Mouse (Mus musculus) embryonic facial prominence, embryonic 13.5 days (tissue): ENCODE data around the gene Nfix. TPM values are rescaled to one million over a fixed set of nuclear protein-coding genes. Genes with fewer than 3 reads are reported as not detected.

Source experiments
- ATAC-seq: fragments of 200-750 bp; cut with Nextera tagmentation; 2 replicates; pipeline ENCODE4 v1.8.0; 2017; ENCODE audit warnings: low read depth; ENCODE audit not compliant: insufficient number of reproducible peaks, insufficient read depth, low FRiP score, low TSS enrichment
- H3K27ac ChIP-seq: fragments of 300-500 bp; sonication (generic); 2 replicates; pipeline ENCODE4 v1.5.1; 2015; ENCODE audit warnings: moderate library complexity, mild to moderate bottlenecking, inconsistent platforms
- H3K27me3 ChIP-seq: fragments of 300-500 bp; sonication (generic); 2 replicates; pipeline ENCODE4 v1.6.1; 2015; ENCODE audit warnings: mild to moderate bottlenecking, inconsistent platforms
- H3K36me3 ChIP-seq: fragments of 300-500 bp; sonication (generic); 2 replicates; pipeline ENCODE4 v1.6.1; 2015; ENCODE audit warnings: mild to moderate bottlenecking, inconsistent platforms
- H3K4me1 ChIP-seq: fragments of 300-500 bp; sonication (generic); 2 replicates; pipeline ENCODE4 v1.6.1; 2015; ENCODE audit warnings: inconsistent platforms
- H3K4me2 ChIP-seq: fragments of 300-500 bp; sonication (generic); 2 replicates; pipeline ENCODE4 v1.6.1; 2015; ENCODE audit warnings: moderate library complexity, mild to moderate bottlenecking, inconsistent platforms
- H3K4me3 ChIP-seq: fragments of 300-500 bp; sonication (generic); 2 replicates; pipeline ENCODE4 v1.5.1; 2015; ENCODE audit warnings: mild to moderate bottlenecking, inconsistent platforms
- H3K9ac ChIP-seq: fragments of 300-500 bp; sonication (generic); 2 replicates; pipeline ENCODE4 v1.6.1; 2015; ENCODE audit warnings: mild to moderate bottlenecking, inconsistent platforms
- H3K9me3 ChIP-seq: fragments of 300-500 bp; sonication (generic); 2 replicates; pipeline ENCODE4 v1.6.1; 2016; ENCODE audit warnings: inconsistent platforms
- WGBS: fragments of 180-500 bp; shearing (Covaris S2); methylation state at CpG from one replicate; pipeline ENCODE4 v1.1.7; 2015; ENCODE audit warnings: mixed read lengths; 5-methylcytosine and 5-hydroxymethylcytosine counted together
- polyA plus RNA-seq: library from polyadenylated mRNA; unstranded; fragments of >200 nt; fragmentation: Nextera tagmentation; extraction: Ambion mirVana; gene quantifications from 2 replicates; pipeline ENCODE4 v1.2.1, GENCODE M21; 2015

The Nfix gene
- polyA plus RNA-seq, 1 experiment from 2014 or later = 37.0 TPM

GRCm38 (mm10) chr8:84810896-84811295 is 10.8 kb upstream of the Nfix start:
- Histone ChIP-seq H3K4me2 (peak overlapping the region; percentile 62), H3K9me3 (0 out of 2 replicates have a peak, but pooled peaks cover 2% of the 10 kb centered on the region), H3K27ac (0 out of 2 replicates have a peak overlapping the region, but pooled peaks have one; percentile 22), H3K36me3 (no peaks in the 10 kb centered on the region), H3K9ac (0 out of 2 replicates have a peak overlapping the region, but pooled peaks have one; percentile 49), H3K4me1 (peaks cover 24% of the 10 kb centered on the region), H3K27me3 (peaks cover 63% of the 10 kb centered on the region), H3K4me3 (peak overlapping the region; percentile 36)
- under 1% methylated on average over 32 of the region's 32 CpGs for WGBS
- ATAC-seq = peak; percentile 79

GRCm38 (mm10) chr8:84809941-84810280 is 9.8 kb upstream of the Nfix start:
- Histone ChIP-seq H3K27ac (no peak overlapping the region), H3K4me1 (peaks cover 18% of the 10 kb centered on the region), H3K4me2 (no peak overlapping the region), H3K9me3 (0 out of 2 replicates have a peak, but pooled peaks cover 3% of the 10 kb centered on the region), H3K36me3 (no peaks in the 10 kb centered on the region), H3K4me3 (no peak overlapping the region), H3K9ac (no peak overlapping the region), H3K27me3 (peaks cover 67% of the 10 kb centered on the region)
- WGBS = 69% methylated on average over 5 of the region's 5 CpGs
- ATAC-seq = no peak

DNA sequence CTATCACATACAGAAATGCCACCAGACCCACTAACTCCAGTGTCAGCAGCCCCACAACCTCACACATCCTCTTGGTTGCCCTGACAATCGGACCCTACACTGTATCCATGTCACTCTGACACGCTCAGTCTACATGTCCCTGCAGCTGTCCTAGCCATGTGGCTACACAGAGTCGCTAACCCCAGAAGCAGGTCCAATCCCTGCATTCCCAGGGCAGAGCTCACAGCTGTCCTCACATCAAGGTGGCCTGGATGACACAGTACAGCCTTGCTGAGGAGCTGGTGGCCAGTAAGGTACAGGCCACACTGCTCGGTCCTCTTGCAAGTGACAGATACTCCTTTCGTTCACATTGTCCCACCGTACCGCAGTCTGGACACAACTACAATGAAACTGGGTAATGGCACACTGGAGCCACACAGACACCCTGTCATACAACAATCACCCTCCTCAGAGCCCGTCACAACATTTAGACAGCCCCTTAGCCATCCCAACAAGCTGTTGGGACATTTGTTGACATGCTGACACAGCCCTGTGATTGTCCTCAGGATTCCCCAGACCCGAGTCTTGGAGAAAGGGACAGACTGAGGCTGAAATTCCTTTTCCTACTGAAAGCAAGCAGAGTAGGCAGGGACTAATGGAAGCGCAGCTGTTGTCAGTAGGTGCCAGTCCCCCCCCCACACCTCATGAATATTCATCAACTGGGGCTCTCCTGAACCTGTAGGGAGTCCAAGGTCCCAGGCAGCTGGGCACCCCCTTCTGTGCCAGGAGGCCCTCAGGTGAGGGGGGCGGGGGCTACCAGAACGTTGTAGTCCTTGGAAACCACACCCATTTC is 9.2 kb upstream of the Nfix start:
- Histone ChIP-seq H3K9me3 (0 out of 2 replicates have a peak, but pooled peaks cover 3% of the 10 kb centered on the region), H3K4me2 (no peak overlapping the region), H3K4me3 (no peak overlapping the region), H3K27me3 (peaks cover 67% of the 10 kb centered on the region), H3K27ac (no peak overlapping the region), H3K9ac (no peak overlapping the region), H3K4me1 (peaks cover 13% of the 10 kb centered on the region), H3K36me3 (no peaks in the 10 kb centered on the region)
- ATAC-seq = no peak
- 57% methylated on average over 12 of the region's 12 CpGs for WGBS

GRCm38 (mm10) chr8:84806031-84806430 is 5.9 kb upstream of the Nfix start:
- Histone ChIP-seq H3K9ac (no peak overlapping the region), H3K4me1 (peaks cover 22% of the 10 kb centered on the region), H3K27ac (no peak overlapping the region), H3K4me3 (no peak overlapping the region), H3K9me3 (0 out of 2 replicates have a peak, but pooled peaks cover 3% of the 10 kb centered on the region), H3K36me3 (no peaks in the 10 kb centered on the region), H3K27me3 (peaks cover 65% of the 10 kb centered on the region), H3K4me2 (no peak overlapping the region)
- WGBS = 95% methylated on average over 5 of the region's 5 CpGs
- no peak for ATAC-seq

DNA sequence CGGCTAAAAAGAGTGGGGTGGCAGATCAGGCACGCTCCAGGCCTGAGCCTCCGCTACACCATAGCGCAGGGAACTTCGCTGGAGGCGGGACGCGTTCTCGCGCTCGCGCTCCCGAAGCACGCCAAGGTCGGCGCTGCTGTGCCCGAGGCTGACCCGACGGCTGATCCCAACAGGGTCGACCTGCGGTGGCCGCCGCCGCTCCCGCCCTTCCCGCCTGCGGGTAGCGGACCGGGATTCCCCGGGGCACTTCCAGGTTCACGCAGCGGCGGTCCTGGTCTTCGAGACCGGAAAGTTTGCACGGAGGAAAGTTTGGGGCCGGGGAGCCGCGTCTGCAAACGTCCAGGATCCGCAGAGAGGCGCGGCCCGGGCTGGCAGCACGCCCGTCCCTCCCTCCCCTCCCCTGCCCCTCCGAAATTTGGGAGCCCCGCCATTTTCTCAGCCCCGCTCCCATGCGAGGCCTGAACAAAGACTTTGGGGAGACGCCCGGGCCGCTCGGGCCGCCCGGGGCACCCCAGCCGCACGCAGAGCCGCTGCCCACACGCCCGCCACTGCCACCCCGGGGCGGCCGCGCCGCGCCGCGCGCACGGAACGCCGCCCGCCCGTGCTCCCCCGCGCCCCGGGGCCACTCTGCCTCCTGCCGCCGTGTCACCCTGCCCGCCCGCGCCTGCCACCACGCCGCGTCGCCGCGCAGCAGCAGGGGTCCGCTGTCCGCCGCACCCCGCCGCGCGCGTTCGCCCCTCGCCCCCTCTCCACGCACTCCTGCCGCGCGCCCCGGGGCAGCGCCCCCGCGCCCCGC is 810 bp downstream of the Nfix start:
- Histone ChIP-seq H3K27me3 (peaks cover 75% of the 10 kb centered on the region), H3K4me2 (peak overlapping the region; percentile 83), H3K36me3 (peaks cover 20% of the 10 kb centered on the region), H3K9me3 (no peaks in the 10 kb centered on the region), H3K4me3 (peak overlapping the region; percentile 98), H3K9ac (peak overlapping the region; percentile 97), H3K4me1 (peaks cover 56% of the 10 kb centered on the region), H3K27ac (peak overlapping the region; percentile 92)
- ATAC-seq = no peak
- under 1% methylated on average over 87 of the region's 108 CpGs for WGBS

DNA sequence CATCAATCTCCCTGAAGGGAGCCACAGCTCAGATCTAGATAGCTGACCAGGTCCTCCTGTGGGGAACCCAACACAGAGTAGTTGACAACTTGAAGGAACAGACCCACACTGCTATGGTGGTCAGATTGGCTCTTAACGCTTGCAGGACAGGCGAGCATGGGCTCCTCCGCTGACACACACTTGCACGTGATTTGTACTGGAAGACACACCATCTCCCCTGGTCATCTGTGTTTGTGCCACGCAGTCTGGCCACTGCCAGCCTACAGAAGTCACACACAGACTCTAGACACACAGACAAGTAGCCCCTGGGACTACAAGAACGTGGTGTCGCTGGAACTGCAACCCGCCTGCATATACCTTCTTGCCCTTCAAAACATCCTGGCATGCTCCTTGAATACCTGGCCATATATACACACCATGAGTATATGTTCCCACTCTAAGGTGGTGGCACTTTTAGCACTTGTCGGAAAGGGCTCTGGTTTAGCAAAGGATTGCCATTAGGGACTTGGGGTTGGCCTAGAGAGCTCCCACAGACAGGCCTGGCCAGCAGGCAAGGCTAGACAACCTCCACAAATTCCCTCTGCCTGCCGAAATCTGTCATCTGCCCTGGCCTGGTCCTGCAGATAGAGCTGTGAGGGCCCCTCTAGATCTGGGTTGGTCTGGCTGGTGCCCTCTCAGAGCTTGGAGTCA is 1.6 kb downstream of the Nfix start:
- Histone ChIP-seq H3K4me3 (peak overlapping the region; percentile 98), H3K27me3 (peaks cover 78% of the 10 kb centered on the region), H3K4me2 (peak overlapping the region; percentile 83), H3K36me3 (peaks cover 20% of the 10 kb centered on the region), H3K4me1 (peaks cover 63% of the 10 kb centered on the region), H3K9me3 (no peaks in the 10 kb centered on the region), H3K27ac (peak overlapping the region; percentile 92; the same call in 1 of the 2 replicates), H3K9ac (peak overlapping the region; percentile 97)
- 44% methylated on average over 10 of the region's 10 CpGs for WGBS
- no peak for ATAC-seq

GRCm38 (mm10) chr8:84797971-84798370 is 2.2 kb downstream of the Nfix start:
- peaks cover 84% of the 10 kb centered on the region for H3K27me3 ChIP-seq
- ATAC-seq = no peak
- peak overlapping the region; percentile 83 for H3K4me2 ChIP-seq
- 72% methylated on average over 6 of the region's 6 CpGs for WGBS
- H3K9me3 ChIP-seq = no peaks in the 10 kb centered on the region
- no peak overlapping the region for H3K27ac ChIP-seq
- peak overlapping the region; percentile 97 for H3K9ac ChIP-seq
- H3K4me1 ChIP-seq = peaks cover 64% of the 10 kb centered on the region
- H3K4me3 ChIP-seq = peak overlapping the region; percentile 98
- H3K36me3 ChIP-seq = peaks cover 20% of the 10 kb centered on the region

GRCm38 (mm10) chr8:84797256-84797797 is 2.8 kb downstream of the Nfix start:
- Histone ChIP-seq H3K9ac (no peak overlapping the region), H3K4me3 (0 out of 2 replicates have a peak overlapping the region, but pooled peaks have one; percentile 98)
- 72% methylated on average over 15 of the region's 15 CpGs for WGBS

DNA sequence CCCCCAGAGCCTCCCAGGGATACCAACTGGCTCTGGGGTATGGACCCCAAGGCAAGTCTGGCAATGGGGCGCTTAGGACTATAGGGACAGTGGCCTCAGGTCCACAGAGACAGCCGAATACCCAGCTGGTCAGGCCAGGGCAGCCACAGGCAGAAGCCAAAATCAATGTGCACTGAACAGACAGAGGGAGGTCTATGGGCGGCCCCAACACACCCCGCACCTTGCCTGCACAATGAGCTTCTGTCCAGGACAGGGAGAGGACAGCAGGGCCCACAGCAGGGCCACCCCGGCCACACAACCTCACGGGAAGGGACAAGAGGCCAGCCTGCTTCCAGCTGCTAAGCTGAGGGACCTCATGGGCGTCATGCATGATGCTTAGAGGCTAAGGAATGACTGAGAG is 5.7 kb downstream of the Nfix start:
- Histone ChIP-seq H3K9ac (peak overlapping the region; percentile 57), H3K4me2 (peak overlapping the region; percentile 49), H3K27me3 (peaks cover 90% of the 10 kb centered on the region), H3K36me3 (peaks cover 20% of the 10 kb centered on the region), H3K4me3 (no peak overlapping the region), H3K9me3 (no peaks in the 10 kb centered on the region), H3K27ac (peak overlapping the region; percentile 73), H3K4me1 (peaks cover 69% of the 10 kb centered on the region)
- no peak for ATAC-seq
- 42% methylated on average over 7 of the region's 7 CpGs for WGBS

More at GRCm38 (mm10) chr8:84797256-84797797, 2.8 kb downstream of the Nfix start:
- no peaks in the 10 kb centered on the region for H3K9me3 ChIP-seq
- ATAC-seq = no peak
- H3K27me3 ChIP-seq = peaks cover 85% of the 10 kb centered on the region
- H3K4me1 ChIP-seq = peaks cover 57% of the 10 kb centered on the region
- peak overlapping the region; percentile 83; the same call in 1 of the 2 replicates for H3K4me2 ChIP-seq
- H3K27ac ChIP-seq = no peak overlapping the region
- H3K36me3 ChIP-seq = peaks cover 20% of the 10 kb centered on the region

GRCm38 (mm10) chr8:84793791-84794485 is 6.2 kb downstream of the Nfix start:
- ATAC-seq = peak; percentile 23; the same call in 1 of the 2 replicates
- peaks cover 73% of the 10 kb centered on the region for H3K4me1 ChIP-seq
- 48% methylated on average over 13 of the region's 13 CpGs for WGBS
- H3K9me3 ChIP-seq = no peaks in the 10 kb centered on the region
- peak overlapping the region; percentile 17 for H3K4me3 ChIP-seq
- H3K9ac ChIP-seq = peak overlapping the region; percentile 57
- H3K27ac ChIP-seq = peak overlapping the region; percentile 73
- H3K27me3 ChIP-seq = peaks cover 95% of the 10 kb centered on the region
- H3K4me2 ChIP-seq = peak overlapping the region; percentile 49
- peaks cover 20% of the 10 kb centered on the region for H3K36me3 ChIP-seq
